Mouse (Mus musculus) forelimb bud, embryonic 11.5 days (tissue): ENCODE measurements around the gene Pdzd7.

Experiments
- DNase-seq: peaks from one replicate; pipeline ENCODE4 v3.0.0-alpha.2; 2012; ENCODE audit warnings: low read depth, low spot score

Gene Pdzd7

DNA sequence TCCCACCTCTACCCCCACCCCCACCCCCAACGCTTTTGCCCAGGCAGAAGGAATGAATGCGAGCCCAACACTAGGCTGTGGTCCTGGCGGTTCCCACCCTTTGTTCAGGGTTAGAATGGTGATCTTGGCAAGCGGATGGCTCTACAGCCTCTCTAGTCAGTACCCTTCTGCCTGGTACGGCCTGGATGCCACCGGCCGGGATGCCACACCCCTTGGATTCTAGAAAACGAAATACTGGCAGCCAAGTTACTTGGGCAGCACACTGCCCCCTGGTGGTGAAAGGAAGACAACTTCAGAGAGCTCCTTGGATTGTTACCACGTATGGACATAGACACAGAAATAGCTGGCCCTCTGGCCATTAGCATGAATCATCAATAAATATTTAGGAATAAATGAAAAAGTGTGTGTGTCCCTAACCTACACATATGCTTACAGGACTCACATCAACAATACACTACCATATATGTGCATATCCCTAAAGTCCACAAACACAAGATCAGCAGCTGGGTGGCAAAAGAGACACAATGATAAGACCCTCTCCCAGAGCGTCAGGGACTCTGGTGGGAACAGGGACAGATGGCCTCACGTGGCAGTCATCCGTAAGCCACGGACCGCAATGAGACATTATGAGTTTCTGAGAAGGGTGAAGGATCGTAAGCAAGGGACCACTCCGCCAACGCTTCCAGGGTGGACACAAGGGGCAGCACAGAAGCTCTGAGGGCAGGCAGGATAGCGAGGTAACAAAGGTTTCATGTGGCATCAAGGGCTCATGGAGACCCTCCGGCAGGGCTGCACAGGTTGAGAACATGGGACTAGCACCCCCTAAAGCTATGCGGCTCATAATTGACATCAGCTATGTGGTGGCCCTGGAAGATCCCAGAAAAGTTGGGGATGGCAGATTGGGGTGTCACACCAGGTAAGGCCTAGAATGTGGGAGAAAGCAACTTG is 14.5 kb downstream of the Pdzd7 start:
- peak; percentile 87 for DNase-seq

DNA sequence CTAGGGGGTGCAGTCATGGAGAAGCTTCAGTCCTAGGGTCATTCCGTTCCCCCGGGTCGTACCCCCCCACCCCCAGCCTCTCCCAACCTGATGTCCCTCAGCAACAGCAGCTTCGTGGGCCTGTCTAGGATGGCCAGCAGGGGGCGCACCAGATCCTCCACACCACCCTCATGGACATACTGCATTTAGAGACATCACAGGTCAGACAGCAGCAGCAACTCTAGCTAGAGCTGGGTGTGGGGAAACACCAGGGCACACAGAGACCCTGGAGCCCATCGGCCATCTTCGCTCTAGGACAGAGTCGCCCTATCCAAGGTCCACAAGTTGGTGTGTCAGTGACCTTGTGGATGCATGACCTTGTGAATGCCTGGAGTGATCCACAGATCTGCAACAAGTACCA is 15.4 kb downstream of the Pdzd7 start:
- peak; percentile 57 for DNase-seq

DNA sequence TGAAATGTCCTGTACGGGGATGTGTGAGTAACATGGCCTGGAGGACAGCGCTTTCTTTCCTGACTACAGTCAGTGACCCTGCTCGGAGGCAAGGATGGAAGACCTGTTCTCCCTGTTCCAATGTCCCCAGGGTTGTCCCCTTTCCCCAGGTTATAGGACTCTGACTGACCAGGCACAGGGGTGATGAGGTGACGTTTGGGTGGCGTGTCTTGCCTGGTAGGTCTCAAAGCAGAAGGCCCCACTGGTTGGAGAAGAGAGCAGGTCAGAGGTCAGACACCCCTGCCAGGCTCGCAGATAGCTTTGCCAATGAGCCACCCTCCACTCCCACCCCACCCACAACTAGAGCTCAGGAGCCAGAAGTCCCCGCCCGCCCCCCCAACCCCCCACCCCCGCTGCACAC is 15.9 kb downstream of the Pdzd7 start:
- DNase-seq: no peak

DNA sequence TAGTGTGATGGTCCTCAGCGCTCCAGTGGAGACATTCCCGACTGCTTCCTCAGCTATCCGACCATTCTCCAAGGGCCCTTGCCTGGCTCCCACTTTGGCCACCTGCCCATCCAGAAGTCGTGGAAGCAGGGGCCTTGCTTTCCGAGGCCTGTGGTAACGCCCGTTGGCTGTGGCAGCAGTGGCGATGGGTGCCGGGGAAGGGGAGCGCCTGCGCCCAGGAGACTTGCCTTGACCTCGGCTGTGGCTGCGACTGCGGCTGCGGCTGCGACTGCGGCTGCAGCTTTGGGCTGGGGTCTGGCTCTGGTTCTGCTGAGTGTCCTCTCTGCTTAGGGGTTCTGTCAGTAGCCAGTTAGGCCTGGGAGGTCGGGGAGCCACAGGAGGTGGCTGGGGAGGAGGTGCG is 16.8 kb downstream of the Pdzd7 start:
- DNase-seq: no peak

DNA sequence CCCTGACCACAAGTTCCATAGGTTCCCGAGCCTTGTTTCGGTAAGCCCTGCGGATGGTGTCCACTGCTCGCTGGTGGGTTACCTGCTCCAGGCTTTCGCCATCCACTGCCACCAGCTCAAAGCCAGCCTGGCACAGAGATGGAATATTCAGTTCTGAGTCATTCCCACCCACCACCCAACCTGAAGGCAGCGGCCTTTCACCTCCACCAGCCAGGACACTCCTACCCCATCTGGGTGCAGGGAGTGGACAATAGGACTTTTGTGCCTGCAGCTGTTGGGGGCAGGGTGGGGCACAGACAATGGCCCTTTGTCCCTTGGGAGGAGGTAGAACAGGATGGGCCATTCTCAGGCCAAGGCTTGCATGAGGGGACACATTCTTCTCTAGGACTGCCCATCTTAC is 17.7 kb downstream of the Pdzd7 start:
- DNase-seq: no peak

DNA sequence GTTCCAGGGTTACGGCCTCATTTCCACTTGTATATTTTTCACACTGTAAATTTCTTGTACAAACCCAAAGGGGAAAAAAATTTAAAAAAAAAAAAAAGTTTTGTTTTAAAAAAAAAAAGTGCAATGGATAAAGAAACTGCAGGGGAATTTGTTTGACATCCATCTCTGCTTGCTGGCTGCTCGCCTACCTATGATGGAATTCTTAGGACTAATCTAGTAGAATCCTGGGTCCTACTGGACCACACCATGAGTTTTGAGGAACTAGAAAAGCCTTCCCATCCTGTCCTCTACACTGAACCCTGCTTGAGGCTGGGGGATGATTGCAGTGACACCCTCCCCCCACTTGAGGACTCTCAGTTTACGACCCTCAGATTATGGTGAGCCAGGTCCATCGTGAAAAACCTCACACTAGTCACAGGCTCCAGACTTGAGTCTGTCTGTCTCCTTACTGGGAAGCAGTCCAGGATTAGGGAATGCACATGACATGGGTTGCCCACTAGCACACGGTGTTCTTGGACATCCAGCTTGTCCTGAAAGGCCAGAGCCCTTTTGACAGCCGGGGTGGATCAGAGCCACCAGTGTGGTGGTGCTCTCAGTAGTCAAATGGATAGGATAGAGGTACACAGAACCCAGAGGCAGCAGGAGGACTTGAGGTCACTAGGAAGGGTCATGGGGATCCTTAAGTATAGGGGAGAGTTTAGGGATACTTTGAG is 18.4 kb downstream of the Pdzd7 start:
- DNase-seq: no peak

DNA sequence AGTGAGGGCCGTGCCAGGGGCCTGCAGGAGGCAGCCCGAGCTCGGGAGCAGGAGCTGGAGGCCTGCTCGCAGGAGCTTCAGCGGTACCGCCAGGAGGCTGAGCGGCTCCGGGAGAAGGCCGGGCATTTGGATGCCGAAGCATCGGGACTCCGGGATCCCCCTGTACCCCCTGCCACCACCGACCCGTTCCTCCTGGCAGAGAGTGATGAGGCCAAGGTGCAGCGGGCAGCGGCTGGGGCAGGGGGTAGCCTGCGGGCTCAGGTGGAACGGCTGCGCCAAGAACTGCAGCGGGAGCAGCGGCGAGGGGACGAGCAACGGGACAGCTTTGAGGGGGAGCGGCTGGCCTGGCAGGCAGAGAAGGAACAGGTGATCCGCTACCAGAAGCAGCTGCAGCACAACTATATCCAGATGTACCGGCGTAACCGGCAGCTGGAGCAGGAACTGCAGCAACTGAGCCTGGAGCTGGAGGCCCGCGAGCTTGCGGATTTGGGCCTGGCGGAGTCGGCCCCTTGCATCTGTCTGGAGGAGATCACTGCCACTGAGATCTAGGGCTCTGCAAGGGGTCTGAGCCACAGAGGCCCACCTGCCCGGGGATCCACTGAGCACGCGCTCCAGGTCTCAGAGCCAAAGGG is 19.5 kb downstream of the Pdzd7 start:
- no peak for DNase-seq

DNA sequence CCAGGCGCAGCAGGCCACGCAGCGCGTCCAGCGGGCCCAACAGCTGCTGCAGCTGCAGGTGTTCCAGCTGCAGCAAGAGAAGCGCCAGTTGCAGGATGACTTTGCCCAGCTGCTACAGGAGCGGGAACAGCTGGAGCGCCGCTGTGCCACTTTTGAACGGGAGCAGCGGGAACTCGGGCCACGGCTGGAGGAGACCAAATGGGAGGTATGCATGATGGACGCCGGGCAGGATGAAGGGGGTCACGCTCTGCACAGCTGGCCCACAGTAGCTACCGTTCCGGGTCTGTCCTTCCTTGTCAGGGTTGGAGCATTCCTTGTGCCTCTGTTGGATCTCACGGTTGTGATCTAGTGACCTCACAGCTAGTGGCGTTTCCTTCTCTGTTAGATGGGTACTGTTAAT is 20.7 kb downstream of the Pdzd7 start:
- DNase-seq: no peak

DNA sequence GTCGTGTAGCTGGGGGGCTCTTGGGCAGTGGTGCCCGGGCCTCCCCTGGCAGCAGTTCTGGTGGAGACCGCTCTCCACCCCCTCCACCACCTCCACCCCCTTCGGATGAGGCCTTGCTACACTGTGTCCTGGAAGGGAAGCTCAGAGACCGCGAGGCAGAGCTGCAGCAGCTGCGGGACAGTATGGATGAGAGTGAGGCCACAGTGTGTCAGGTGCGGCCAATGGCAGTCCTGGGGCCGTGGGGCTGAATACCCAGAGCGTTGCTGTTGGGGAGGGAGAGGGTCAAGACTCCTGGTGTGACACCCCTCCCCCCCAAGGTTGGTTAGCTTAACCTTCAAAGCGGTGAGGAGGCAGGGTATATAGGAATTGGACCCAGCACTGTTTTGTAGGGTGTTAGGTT is 21.5 kb downstream of the Pdzd7 start:
- DNase-seq: no peak

DNA sequence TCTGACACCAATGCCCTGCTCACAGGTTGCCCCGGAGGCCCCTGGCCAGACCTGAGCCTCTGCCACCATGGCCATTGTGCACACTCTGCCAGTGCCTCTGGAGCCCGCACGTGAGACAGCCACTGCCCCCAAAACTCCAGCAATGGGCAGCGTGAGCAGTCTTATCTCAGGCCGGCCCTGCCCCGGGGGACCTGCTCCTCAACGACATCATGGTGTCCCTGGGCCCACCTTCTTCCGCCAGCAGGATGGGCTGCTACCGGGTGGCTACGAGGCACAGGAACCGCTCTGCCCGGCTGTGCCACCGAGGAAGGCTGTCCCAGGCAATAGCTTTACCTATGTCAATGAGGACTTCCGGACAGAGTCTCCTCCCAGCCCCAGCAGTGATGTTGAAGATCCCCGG is 24.2 kb downstream of the Pdzd7 start:
- no peak for DNase-seq

DNA sequence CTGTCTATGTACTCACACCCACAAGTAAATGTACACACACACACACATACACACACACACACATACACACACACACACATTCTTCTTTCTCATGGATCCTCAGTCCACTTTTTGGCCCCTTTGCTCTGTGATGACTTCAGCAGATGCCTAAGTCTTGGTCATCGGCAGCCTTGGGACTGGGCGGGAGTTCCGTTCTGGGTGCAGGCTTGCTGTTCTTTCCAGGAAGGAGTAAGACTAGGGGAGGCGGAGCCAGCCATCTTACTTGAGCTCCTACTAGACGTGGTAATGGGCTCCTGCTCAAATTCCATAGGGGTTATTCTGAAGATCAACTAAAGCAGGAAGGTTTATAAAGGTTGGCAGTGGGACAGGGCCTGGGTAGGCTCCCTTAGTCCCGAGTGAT is 25.2 kb downstream of the Pdzd7 start:
- DNase-seq: no peak

DNA sequence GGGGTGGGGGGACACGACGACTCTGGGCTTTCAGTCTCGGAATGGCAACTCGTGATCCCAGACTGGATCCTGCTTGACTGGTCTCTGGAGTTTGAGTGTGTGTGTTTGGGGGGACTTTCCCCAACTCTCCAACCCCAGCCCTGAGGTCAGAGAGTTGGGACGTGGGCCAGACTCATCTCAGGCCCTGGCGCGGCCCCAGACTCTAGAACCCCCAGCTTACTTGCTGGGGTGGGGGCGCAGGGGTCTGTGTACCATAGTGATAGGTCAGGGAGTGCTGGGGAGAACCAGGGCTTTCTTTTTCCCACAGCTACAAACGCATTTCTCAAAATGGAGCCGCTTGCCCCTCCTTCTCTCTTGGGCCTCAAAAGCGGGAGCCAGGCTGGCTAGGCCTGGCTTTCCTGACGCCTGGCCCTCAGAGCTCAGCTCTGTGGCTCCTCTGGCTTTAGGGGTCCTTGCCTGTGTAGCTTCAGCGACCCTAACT is 27.1 kb downstream of the Pdzd7 start:
- DNase-seq: no peak

DNA sequence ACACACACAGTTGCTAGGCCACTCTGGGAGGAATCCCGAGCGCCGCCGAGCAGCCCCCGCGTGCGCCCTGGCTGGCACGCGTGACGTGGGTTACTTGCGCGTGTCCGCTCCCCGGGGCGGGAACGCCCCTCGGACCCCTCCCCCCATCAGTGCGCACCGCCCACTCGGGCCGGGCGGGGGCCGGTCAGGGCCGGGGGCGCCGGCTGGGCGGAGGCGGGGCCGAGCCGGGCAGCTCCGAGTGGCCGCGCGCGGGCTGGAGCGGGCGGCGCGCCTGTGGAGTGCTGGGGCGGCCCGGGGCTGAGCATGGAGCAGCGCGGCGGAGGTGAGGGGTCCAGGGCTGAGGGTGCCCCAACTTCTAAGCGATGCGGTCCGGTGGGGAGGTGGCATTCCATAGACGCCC is 27.6 kb downstream of the Pdzd7 start:
- DNase-seq: peak; percentile 77

DNA sequence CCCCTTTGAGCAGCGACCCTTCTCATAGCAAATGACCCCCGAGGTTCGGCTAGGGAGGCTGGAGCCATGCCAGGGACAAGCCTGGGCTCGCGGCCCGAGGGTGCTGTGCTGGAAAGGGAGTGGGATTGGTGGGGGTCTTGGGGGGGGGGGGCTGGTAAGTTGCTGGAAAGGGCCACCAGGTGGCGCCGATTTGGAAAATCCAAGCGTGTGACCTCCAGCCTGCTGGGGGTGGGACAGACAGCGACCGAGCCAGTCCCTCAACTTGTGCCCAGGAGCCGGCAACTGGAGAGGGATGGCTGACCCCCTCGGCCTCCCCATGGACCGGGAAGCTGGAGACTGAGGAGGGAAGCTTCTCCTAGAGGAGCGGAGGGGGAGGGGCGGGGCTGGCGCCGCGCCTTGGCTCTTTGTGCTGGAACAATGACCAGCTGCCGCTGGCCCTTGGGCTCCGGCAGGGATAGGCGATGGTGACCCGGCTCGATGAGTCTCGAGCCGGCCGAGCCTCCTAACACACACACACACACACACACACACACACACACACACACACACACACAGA is 28.2 kb downstream of the Pdzd7 start:
- peak; percentile 78 for DNase-seq

DNA sequence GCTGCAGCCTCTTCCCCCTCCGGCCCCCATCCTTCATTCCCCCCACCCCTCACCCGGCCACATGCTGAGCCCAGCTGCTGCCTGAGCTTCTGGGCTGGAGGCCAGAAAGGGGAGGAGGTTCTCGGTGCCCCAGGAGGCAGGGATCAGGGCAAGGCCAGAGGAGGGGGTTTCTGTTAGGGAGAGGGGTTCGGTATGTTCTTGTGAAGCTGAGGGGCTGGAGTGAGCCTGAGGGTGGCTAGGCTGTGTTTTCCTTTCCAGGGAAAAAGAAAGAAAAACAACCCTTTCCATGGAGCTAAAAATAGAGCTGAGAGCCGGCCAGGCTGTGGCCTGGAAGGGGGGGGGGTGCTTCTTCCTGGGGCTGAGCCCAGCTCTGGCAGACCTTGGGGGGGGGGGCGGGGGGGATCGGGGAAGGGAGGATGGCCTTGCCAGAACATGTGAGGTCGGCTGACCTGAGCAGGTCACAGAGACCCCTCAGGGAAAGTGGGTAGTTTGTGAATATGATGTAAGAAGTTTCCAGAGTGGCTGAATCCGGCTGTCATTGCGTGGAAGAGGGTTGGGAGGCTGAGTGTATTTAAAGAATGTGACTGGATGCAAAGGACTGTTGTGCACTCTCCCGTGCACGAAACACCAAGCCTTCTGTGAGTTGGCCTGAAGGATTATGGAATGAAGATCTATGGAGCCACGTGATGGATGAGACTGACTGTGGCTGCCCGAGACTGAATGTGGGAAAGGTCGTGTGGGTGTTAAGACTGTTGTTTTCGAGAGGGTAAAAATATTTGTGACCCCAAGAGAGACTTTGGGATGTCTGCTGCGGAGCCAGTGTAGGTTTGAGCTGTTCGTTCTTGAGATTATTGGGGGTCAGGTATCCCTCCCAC is 28.9 kb downstream of the Pdzd7 start:
- DNase-seq: peak; percentile 60

DNA sequence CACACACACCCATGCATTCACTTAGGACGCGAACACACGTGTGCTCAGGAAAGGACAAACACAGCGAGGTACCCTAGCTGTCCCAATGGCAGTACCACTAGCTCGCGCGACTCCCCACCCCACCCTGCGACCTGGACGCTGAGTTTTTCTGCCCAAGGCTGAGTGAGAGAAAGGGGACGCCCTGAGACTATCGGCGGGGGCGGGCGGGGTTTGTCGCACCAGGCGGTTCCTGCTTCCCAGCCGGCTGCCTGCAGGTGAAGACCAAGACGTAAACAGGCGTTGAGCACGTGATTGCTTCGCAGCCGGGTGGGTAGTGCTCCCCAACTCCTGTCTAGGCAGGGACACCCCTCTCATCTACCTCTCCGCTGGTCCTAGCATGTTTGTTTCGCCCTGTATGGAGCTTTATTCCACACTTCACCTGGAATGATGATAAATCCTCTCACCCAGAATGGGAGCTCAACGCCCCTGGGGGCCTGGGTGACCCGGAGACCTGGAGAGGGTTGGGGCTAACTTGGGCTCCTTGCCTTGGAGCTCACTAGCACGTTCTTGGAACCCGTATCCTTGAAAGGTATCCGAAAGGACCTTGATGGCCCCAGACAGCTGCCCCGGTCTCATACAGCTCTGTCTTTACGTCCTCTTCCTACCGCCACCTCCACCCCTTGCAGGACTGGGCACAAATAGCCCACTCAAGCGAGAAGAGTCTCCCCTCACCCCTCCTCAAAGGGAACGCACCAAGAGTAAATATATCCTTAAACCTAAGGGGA is 29.8 kb downstream of the Pdzd7 start:
- no peak for DNase-seq

DNA sequence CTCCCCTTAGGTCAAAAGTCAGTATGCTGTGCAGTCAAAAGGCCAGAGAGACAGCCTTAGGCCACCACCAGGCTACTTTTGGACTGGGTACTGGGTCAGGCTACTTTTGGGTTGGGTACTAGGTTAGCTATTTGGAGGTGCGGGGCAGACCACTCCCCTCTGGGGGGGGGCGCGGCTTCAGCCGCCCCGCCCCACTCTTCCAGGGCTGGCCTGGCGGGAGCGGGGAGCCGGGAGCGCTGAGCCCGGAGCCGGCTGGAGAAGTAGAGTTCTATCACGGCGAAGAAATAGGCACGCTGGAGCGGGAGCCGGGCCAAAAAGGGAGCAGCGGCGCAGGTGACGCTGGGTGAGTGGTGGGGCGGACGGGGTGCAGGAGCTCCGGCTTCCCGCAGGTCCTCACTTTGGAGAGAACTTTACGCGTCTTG is 30.5 kb downstream of the Pdzd7 start:
- peak; percentile 55 for DNase-seq

DNA sequence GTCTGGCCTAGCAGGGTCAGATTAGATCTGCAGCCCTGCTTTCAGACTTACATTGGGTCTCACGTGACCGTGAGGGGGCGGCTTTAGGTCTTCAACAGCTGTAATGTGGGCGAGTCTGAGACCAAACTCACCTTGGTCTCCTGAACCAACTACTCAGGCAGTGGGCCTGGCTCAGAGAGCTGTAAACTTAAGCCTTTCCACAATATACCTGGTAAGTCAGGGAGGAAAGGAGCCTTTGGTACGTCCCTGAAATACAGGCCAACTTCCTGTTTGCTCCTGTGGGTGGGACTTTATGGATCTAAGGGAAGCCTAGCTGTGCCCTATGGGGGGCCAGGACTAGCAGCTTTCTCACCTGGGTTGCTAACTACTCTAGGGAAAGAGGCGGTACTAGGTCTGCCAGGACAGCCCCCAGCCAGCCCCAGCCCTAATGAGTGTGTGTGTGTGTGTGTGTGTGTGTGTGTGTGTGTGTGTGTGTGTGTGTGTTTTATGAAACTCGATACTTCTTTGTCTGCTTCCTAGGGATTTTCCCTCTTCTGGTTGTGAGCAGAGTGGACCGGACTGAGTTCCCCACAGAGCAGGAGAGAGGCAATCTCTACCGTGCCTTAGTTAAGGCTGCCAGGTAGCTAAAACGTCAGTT is 31.1 kb downstream of the Pdzd7 start, which contains the start of gene Lzts2:
Gene Lzts2 (plus strand): TSS at position 80 of the 637 bp plus-strand sequence.
- DNase-seq: peak; percentile 31

DNA sequence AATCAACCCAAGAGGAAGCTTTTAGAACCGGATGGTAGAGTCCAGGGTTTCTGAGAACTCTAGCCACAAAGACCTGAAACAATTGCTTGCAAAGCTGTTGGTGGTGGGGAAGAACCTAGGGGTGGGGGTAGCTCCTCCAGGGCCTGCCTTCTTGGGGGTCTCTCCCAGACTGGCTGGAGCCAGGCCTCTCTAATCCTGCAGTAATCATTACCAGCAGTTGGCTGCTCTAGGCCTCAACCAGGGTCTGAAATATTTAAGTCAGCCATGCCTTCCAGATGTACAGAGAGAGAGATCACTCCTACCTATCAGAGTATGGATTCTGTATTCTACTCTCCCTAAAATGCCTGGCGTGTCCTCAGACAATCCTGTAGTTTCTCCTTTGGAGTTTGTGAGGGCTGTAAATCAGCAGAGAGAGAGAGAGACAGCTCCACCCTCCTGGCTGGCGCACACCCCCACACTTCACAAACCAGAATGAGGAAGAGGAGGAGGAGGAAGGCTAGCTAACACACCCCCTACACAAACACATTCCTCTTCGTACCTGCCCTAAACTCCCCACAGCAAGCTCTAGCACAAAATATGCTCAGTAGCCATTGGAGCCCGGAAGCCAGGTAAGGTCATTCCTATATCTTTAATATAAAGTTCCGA is 31.8 kb downstream of the Pdzd7 start:
- DNase-seq: peak; percentile 58
